Mouse (Mus musculus) right cerebral cortex, adult 2 months (tissue): ENCODE measurements around the gene Pfkm.

Source experiments
- DNase-seq, 2 experiments: peaks; one replicate each; pipeline ENCODE4 v3.0.0; 2021 to 2022; ENCODE audit warnings: low spot score in 2 of 2

The Pfkm gene

DNA sequence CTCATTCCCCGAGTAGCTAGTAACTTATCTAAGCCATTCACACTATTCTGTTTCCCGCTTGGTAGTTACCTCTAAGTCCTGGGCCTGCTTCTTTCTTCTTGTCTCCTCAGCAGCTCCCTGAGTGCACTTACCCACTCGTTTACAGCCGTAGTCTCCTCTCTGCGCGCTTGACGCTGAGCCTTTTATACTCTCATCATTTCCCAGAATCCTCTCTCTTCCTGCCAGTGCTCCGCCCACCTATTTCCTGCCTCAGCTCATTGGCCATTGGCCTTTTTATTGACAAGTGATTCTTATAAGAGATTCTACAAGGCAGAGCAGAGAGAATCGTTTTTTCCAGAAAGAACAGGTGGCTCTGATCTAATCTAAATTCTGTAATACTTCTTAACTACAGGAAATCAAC lies 6.1 kb downstream of the Pfkm start:
- DNase-seq: no peak

- DNase-seq: no peak
Measured at GRCm38 (mm10) chr15:98102401-98102800, 10.0 kb downstream of the Pfkm start.

DNA sequence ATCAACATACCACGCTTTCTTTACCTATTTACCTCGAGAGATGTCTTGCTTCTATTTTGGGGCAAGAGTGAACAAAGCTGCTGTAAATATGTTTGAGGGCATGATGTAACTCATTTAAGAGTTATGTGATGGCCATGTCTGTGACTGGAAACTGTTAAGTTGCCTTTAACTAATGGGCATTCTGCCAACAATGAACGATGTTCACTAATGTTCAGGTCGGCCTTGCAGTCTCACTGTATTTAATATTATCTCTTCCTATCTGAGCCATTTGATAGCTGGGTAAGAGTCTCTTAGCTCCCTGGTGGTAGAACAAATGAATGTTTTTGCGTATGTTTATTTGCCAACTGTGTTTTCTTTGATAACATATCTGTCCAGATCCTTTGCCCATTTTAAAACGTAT lies 14.1 kb downstream of the Pfkm start:
- no peak for DNase-seq

DNA sequence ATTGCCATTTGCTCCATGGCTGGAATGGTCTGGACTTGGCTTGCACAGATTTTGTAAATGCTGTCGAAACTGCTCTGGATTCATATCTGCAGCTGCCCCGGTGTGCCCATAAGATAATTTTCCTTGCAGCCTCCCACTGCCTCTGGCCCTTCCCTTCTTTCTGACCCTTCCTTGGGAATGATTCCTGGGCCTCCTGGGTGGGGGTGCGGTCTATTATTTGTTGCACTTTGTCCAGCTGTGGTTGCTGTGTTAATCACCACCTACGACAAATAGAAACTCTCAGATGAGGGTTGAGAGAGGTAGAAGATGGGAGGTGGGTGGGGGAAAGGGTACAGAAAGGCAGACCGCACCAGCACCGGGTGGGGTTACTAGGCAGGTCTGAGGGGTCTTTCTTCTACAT lies 14.8 kb downstream of the Pfkm start:
- no peak for DNase-seq

DNA sequence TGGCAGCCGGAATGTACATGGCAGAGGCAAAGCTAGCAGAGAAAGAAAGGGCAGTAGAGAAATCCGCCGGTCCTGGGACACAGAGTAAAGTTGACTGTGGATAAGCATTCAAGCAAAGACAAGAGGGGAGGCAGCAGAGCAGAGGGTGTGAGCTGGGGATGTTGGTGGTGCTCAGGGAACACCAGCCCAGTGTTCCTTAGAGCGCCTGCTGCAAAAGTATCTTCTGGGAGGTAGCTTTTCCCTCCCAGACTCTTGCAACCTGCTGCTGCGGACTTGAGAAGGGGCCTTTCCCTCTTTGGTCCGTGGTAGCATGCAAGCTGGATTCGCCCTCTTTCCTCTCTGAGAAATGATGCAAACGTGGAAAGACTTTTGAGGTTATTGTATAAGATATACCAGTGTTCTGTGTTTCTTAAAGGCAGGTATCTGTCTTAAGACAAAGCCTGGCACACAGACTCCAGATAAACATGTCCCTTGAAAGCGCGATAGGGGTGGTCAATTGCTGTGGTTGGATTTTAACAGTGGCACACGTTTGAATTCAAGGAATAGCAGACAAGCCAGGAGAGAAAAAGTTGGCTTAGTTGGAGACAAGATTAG lies 15.4 kb downstream of the Pfkm start:
- no peak for DNase-seq

GRCm38 (mm10) chr15:98108297-98109152 lies 16.1 kb downstream of the Pfkm start:
- peak; percentile 90 for DNase-seq

- no peak for DNase-seq
Measured at GRCm38 (mm10) chr15:98111791-98112190, 19.4 kb downstream of the Pfkm start.

- DNase-seq: no peak
Measured at GRCm38 (mm10) chr15:98114098-98114851, 21.9 kb downstream of the Pfkm start.

- no peak for DNase-seq
Measured at GRCm38 (mm10) chr15:98114852-98115778, 22.7 kb downstream of the Pfkm start.

DNA sequence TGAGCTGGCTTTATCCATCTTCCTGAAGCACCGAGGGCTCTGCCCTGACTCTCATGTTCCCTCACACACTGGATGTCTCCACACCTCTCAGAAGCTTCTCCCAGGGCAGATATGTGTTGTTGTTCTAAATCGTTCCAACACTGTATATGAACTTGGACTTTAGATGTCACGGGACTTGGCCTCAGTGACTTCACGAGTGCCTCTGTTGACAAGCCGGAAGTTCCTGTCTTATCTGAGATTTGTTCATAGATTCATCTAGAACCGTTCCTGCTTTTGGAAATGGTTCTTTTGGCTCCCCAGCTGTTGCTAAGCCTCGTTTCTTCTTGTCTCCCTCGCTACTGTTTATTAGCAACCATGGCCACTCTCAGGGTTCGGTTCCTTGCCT lies 23.4 kb downstream of the Pfkm start:
- no peak for DNase-seq

DNA sequence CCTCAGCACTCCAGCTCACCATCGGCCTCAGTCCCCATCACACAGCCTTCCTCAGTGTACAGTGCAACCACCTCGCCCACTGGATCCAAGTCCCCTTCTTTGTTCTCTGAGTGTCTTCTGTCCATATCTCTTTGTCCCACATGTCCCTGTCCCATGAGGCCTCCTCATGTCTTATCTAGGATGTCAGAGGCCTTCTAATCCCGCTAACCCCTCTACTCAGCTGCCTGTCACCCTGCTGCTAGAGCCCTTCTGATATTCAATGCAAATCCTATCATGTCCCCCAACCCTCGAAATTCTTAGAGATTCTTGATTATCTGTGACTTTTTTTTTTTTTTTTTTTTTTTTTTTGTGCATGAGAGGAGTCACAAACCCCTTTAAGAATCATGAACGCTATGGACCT lies 23.9 kb downstream of the Pfkm start:
- no peak for DNase-seq

GRCm38 (mm10) chr15:98119363-98119762 lies 27.0 kb downstream of the Pfkm start:
- no peak for DNase-seq

GRCm38 (mm10) chr15:98120831-98121230 lies 28.4 kb downstream of the Pfkm start:
- DNase-seq: no peak

DNA sequence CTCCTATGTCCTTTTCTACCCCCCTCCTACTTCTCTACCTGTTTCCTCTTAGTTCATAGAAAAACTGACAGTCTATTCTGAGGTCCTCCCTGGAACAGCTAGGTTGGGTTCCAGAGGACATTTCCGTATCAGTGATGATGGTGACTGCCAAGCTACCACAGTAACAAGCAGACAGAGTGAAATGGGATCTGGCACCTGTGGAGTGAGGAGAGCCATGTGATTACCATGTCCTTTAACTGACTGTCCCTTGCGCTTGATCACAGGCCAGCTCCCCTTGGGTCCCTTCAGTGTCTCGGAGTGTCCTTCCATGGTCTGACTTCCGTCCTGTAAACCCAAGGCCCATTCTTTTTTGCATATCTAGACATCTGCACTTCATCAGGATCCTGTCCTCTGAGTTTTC lies 38.6 kb downstream of the Pfkm start:
- no peak for DNase-seq

DNA sequence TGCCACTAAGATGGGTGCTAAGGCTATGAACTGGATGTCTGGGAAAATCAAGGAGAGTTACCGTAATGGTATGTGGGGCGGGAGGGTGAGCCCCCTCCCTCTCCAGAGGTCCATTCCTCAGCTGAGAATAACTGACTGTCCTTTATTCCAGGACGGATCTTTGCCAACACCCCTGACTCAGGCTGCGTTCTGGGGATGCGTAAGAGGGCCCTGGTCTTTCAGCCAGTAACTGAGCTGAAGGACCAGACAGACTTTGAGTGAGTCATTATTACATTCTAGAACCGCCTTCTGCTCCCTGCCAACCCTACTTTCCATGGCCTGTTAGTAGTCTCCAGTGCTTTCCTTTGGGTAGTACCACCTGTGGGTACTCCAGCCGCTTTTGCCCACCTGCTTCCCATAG lies 39.1 kb downstream of the Pfkm start:
- no peak for DNase-seq

DNA sequence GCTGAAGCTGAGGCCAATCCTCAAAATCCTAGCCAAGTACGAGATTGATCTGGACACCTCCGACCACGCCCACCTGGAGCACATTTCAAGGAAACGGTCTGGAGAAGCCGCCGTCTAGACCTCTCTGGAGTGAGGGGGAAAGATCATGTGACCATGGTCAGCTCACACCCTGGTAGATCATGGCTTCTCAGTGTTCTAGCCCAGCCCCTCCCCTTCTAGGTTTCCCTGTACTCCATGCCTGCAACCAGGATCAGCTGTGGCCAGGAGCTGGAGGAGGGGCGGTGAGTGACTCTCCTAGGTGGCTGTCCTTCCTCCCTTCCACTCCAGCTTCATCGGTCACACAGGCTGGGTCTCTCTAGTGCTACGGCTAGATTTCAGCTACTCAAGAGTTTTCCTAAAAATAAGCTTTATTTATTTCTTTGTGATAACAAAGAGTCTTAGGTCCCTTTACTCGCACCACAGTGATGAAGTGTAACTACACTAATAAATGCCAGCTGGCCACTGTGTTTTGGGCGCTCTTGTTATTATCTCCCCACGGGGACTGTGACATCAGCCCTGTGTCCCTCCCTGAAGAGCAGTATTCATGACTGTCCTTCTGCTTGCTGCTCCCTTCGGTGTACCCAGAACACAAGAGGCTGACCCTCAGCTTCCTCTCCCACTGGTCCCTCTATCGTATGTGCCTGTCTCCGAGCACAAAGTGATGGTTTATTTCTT lies 39.7 kb downstream of the Pfkm start:
- no peak for DNase-seq

GRCm38 (mm10) chr15:98133471-98133870 lies 41.1 kb downstream of the Pfkm start:
- DNase-seq: no peak

DNA sequence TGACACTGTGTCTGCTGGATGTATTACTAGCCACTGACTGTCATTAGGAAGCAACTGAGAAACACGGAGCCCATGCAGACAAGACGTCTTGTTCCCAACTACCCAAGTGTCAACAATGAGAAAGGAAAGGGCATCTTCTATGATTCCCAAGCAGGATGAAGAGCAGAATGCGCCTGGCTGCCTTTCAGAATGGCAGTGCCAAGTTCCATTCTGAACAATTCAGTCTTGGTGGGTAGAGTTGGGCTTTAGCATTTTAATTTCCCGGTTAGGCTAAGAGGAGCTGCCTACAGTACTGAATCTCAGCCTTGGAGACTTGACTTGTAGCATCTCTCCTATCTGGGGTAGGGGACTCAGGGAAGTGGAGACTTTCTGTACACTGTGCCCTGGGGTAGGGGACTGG lies 41.6 kb downstream of the Pfkm start:
- DNase-seq: no peak

DNA sequence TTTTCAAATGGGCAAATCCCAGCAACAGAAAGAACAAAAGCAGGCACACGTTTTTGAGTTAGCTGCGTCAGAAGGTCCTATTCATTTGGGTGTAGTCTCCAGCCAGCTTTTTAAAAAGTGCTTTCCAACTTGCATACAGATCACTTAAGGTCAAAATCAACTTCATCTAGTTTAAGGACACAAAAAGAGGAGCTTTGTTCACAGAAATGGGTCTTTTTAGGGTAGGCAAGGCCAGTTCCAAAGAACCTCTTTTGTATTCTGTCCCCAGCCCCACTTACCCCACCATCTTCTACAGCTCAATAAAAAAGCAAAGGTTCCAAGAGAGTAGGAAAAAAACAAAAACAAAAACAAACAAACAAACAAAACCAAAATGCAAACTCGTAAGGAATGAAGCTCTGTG lies 42.3 kb downstream of the Pfkm start:
- no peak for DNase-seq

DNA sequence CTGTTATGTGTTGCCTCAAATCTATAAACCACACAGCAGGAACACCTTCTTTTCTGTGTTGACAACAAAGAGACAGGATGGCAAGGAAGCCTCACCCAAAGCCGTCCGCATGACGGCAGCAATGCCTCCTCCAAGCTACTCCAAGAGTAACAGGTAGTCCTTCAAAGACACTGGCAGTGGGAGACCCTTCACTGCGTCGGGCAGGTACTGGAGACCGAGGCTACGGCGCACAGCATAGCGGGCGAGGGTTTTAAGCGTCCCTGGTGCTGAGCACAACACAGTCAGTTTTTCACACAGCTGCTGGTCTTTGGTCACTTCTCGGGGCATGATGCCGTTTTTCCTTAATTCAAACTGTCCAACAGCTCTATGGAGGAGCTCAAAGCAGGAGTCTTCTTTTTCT lies 43.3 kb downstream of the Pfkm start:
- DNase-seq: no peak

- DNase-seq: no peak
Measured at GRCm38 (mm10) chr15:98136871-98137270, 44.5 kb downstream of the Pfkm start.
